Mouse (Mus musculus): ENCODE results near the gene Nmral1. TPM values are rescaled to one million over a fixed set of nuclear protein-coding genes. Genes with fewer than 3 reads are reported as not detected.
"Not testable (repeated sequence)": the region's sequence is repeated elsewhere in the genome, so short reads cannot be mapped to it uniquely, and the experiment has no call there.

The Nmral1 gene
- total and polyA plus RNA-seq, 2 experiments from 2014 or later, result 33.5 to 37.1 TPM

DNA sequence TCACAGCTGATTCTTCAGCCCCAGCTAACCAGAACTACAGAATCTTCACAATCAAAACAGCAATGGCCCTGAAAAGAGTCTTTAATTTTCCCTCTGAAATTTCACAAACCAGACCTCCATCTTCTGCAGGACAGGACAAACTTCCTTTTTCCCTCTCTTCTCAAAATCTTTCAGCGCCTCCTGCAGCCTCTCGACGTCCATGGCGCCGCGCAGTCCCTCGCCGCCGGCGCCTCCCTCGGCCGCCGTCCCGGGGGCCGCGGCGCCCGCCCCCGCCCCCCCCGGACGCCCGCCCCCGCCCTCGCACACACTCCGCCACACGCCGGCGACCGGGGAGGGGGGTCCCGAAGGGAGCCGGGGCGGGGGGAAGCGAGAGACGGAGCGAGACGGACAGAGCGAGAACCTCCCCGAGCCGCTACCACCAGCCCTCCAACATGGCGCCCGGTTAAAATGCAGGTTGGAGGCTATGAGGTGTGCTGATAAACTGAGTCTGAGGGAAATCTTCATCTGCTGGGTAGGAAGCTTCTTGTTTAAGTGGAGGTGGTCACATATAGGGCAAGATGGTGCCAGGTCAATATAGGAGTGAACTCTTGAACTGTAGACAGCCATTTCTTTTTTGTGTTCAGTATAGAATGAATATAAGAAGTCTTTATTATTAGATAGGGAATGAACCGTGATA, 37.6 kb upstream of the Nmral1 start:
- WGBS, result 3% methylated on average over 24 of the region's 42 CpGs
- not testable (repeated sequence) for H3K9me3 ChIP-seq (ENCODE audit: low read length); DNase-seq (ENCODE audit: low spot score); H3K36me3 ChIP-seq (ENCODE audit: insufficient read depth, low read length); H3K4me1 ChIP-seq (ENCODE audit: insufficient read depth, low read length); H3K27me3 ChIP-seq (ENCODE audit: insufficient read depth, low read length)
- H3K27ac ChIP-seq (ENCODE audit: low read depth, low read length), result peak overlapping the region; percentile 52
- peak overlapping the region; percentile 44 for H3K4me3 ChIP-seq (ENCODE audit: low read depth, low read length)
- ATAC-seq (ENCODE audit: low FRiP score), result peak; percentile 63
- peak overlapping the region; percentile 40 for H3K4me2 ChIP-seq (ENCODE audit: low read depth, low read length, poor library complexity, severe bottlenecking)
- peak overlapping the region; percentile 36; the same call in 1 of the 2 replicates for H3K9ac ChIP-seq (replicated peaks; ENCODE audit: low read length, poor library complexity, severe bottlenecking)
- peak; percentile 19; the same call in 1 of the 2 replicates for TF ChIP-seq CTCF (IDR thresholded peaks at IDR 0.05)

- WGBS, result 89% methylated on average over 3 of the region's 3 CpGs
- ATAC-seq (ENCODE audit: low FRiP score) (no peak), DNase-seq (ENCODE audit: low spot score) (no peak)
- no peak for TF ChIP-seq CTCF (IDR thresholded peaks at IDR 0.05)
- H3K4me2 ChIP-seq (ENCODE audit: low read depth, low read length, poor library complexity, severe bottlenecking), result no peak overlapping the region
- no peaks in the 10 kb centered on the region for H3K9me3 ChIP-seq (ENCODE audit: low read length)
- H3K4me3 ChIP-seq (ENCODE audit: low read depth, low read length), result no peak overlapping the region
- H3K27ac ChIP-seq (ENCODE audit: low read depth, low read length), result no peak overlapping the region
- H3K9ac ChIP-seq (replicated peaks; ENCODE audit: low read length, poor library complexity, severe bottlenecking), result no peak overlapping the region
- H3K27me3 ChIP-seq (ENCODE audit: insufficient read depth, low read length), result no peaks in the 10 kb centered on the region
- H3K4me1 ChIP-seq (ENCODE audit: insufficient read depth, low read length), result no peaks in the 10 kb centered on the region
- H3K36me3 ChIP-seq (ENCODE audit: insufficient read depth, low read length), result no peaks in the 10 kb centered on the region
Measured at GRCm38 (mm10) chr16:4754045-4754444, 34.9 kb upstream of the Nmral1 start.

GRCm38 (mm10) chr16:4752155-4752554, 33.0 kb upstream of the Nmral1 start:
- H3K27ac ChIP-seq (ENCODE audit: low read depth, low read length), result no peak overlapping the region
- no peaks in the 10 kb centered on the region for H3K4me1 ChIP-seq (ENCODE audit: insufficient read depth, low read length)
- TF ChIP-seq CTCF (IDR thresholded peaks at IDR 0.05), result no peak
- H3K27me3 ChIP-seq (ENCODE audit: insufficient read depth, low read length), result no peaks in the 10 kb centered on the region
- H3K36me3 ChIP-seq (ENCODE audit: insufficient read depth, low read length), result no peaks in the 10 kb centered on the region
- DNase-seq (ENCODE audit: low spot score) (no peak), ATAC-seq (ENCODE audit: low FRiP score) (no peak)
- H3K4me2 ChIP-seq (ENCODE audit: low read depth, low read length, poor library complexity, severe bottlenecking), result no peak overlapping the region
- 95% methylated on average over 3 of the region's 3 CpGs for WGBS
- no peaks in the 10 kb centered on the region for H3K9me3 ChIP-seq (ENCODE audit: low read length)
- H3K9ac ChIP-seq (replicated peaks; ENCODE audit: low read length, poor library complexity, severe bottlenecking), result no peak overlapping the region
- no peak overlapping the region for H3K4me3 ChIP-seq (ENCODE audit: low read depth, low read length)

- no peak for TF ChIP-seq CTCF (IDR thresholded peaks at IDR 0.05)
- H3K9me3 ChIP-seq (ENCODE audit: low read length), result no peaks in the 10 kb centered on the region
- H3K4me1 ChIP-seq (ENCODE audit: insufficient read depth, low read length), result no peaks in the 10 kb centered on the region
- DNase-seq (ENCODE audit: low spot score) (no peak), ATAC-seq (ENCODE audit: low FRiP score) (no peak)
- H3K27me3 ChIP-seq (ENCODE audit: insufficient read depth, low read length), result no peaks in the 10 kb centered on the region
- H3K4me3 ChIP-seq (ENCODE audit: low read depth, low read length), result no peak overlapping the region
- H3K4me2 ChIP-seq (ENCODE audit: low read depth, low read length, poor library complexity, severe bottlenecking), result no peak overlapping the region
- no peaks in the 10 kb centered on the region for H3K36me3 ChIP-seq (ENCODE audit: insufficient read depth, low read length)
- 94% methylated on average over 1 of the region's 1 CpGs for WGBS
- H3K9ac ChIP-seq (replicated peaks; ENCODE audit: low read length, poor library complexity, severe bottlenecking), result no peak overlapping the region
- H3K27ac ChIP-seq (ENCODE audit: low read depth, low read length), result no peak overlapping the region
Measured at GRCm38 (mm10) chr16:4742186-4742585, 23.0 kb upstream of the Nmral1 start.

DNA sequence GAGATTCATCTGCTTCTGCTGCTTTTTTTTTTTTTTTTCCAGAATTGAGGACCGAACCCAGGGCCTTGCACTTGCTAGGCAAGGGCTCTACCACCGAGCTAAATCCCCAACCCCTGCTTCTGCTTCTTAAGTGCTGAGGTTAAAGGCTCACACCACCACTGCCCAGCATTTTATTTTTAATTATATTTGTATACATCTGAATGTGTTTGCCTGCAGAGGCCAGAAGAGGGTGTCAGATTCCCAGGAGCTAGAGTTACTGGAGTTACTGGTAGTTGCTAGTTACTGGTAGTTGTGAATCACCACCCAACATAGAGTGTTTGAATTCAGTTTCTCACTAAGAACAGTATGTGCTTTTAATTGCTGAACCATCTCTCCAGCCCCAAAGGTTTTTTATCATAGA, 20.8 kb upstream of the Nmral1 start:
- H3K9me3 ChIP-seq (ENCODE audit: low read length), result no peaks in the 10 kb centered on the region
- H3K9ac ChIP-seq (replicated peaks; ENCODE audit: low read length, poor library complexity, severe bottlenecking), result no peak overlapping the region
- WGBS, result 95% methylated on average over 2 of the region's 2 CpGs
- no peak for ATAC-seq (ENCODE audit: low FRiP score)
- H3K4me2 ChIP-seq (ENCODE audit: low read depth, low read length, poor library complexity, severe bottlenecking), result no peak overlapping the region
- TF ChIP-seq CTCF (IDR thresholded peaks at IDR 0.05), result 0 out of 2 replicates have a peak, but pooled peaks have one; percentile 3
- H3K4me3 ChIP-seq (ENCODE audit: low read depth, low read length), result no peak overlapping the region
- H3K36me3 ChIP-seq (ENCODE audit: insufficient read depth, low read length), result no peaks in the 10 kb centered on the region
- H3K4me1 ChIP-seq (ENCODE audit: insufficient read depth, low read length), result no peaks in the 10 kb centered on the region
- H3K27me3 ChIP-seq (ENCODE audit: insufficient read depth, low read length), result no peaks in the 10 kb centered on the region
- no peak overlapping the region for H3K27ac ChIP-seq (ENCODE audit: low read depth, low read length)
- no peak for DNase-seq (ENCODE audit: low spot score)

GRCm38 (mm10) chr16:4736262-4736661, 17.1 kb upstream of the Nmral1 start:
- H3K4me1 ChIP-seq (ENCODE audit: insufficient read depth, low read length), result no peaks in the 10 kb centered on the region
- no peaks in the 10 kb centered on the region for H3K27me3 ChIP-seq (ENCODE audit: insufficient read depth, low read length)
- no peaks in the 10 kb centered on the region for H3K9me3 ChIP-seq (ENCODE audit: low read length)
- DNase-seq (ENCODE audit: low spot score) (no peak), ATAC-seq (ENCODE audit: low FRiP score) (no peak)
- no peaks in the 10 kb centered on the region for H3K36me3 ChIP-seq (ENCODE audit: insufficient read depth, low read length)
- no peak overlapping the region for H3K9ac ChIP-seq (replicated peaks; ENCODE audit: low read length, poor library complexity, severe bottlenecking)
- 86% methylated on average over 2 of the region's 2 CpGs for WGBS
- no peak overlapping the region for H3K4me3 ChIP-seq (ENCODE audit: low read depth, low read length)
- no peak overlapping the region for H3K4me2 ChIP-seq (ENCODE audit: low read depth, low read length, poor library complexity, severe bottlenecking)
- no peak for TF ChIP-seq CTCF (IDR thresholded peaks at IDR 0.05)
- no peak overlapping the region for H3K27ac ChIP-seq (ENCODE audit: low read depth, low read length)
